Mouse (Mus musculus) liver, embryonic 14.5 days (tissue): ENCODE data around the gene Abcg5. TPM values are rescaled to one million over a fixed set of nuclear protein-coding genes. Genes with fewer than 3 reads are reported as not detected.
A peak's percentile ranks its signal among the peaks of the same experiment; 100 is the strongest.

ENCODE experiments used
- ATAC-seq: fragments of 200-750 bp; cut with Nextera tagmentation; 2 replicates; pipeline ENCODE4 v1.8.0; 2017; ENCODE audit warnings: moderate number of reproducible peaks, mild to moderate bottlenecking, moderate library complexity; ENCODE audit not compliant: insufficient read depth
- DNase-seq, 3 experiments: peaks; one replicate each; pipeline ENCODE4 v3.0.0-alpha.2; 2012 to 2013; ENCODE audit warnings: low read depth in 3 of 3, low spot score in 3 of 3
- H3K27ac ChIP-seq: fragments of 300-500 bp; sonication (generic); 2 replicates; pipeline ENCODE4 v1.5.1; 2014; ENCODE audit warnings: moderate library complexity, mild to moderate bottlenecking, control low read depth, inconsistent platforms
- H3K27me3 ChIP-seq: fragments of 300-500 bp; sonication (generic); 2 replicates; pipeline ENCODE4 v1.6.1; 2014; ENCODE audit warnings: mild to moderate bottlenecking, low read length, moderate library complexity; ENCODE audit not compliant: control insufficient read depth, insufficient read depth
- H3K36me3 ChIP-seq: fragments of 300-500 bp; sonication (generic); replicated peaks from 2 replicates; pipeline ENCODE4 v1.6.1; 2014; ENCODE audit warnings: low read depth; ENCODE audit not compliant: control insufficient read depth, insufficient read depth
- H3K4me1 ChIP-seq, 2 experiments: fragments of 200-500 bp in 1 of 2; fragments of 300-500 bp in 1 of 2; sonication (generic) in 1 of 2; replicated peaks; 2 replicates each; pipeline ENCODE4 v1.6.1; 2012 to 2014; ENCODE audit warnings: antibody characterized with exemption in 1 of 2, inconsistent platforms in 1 of 2, low read length in 1 of 2; ENCODE audit not compliant: control insufficient read depth in 2 of 2, insufficient read depth in 2 of 2
- H3K4me2 ChIP-seq: fragments of 300-500 bp; sonication (generic); 2 replicates; pipeline ENCODE4 v1.6.1; 2014; ENCODE audit warnings: low read depth, mild to moderate bottlenecking, control low read depth, moderate library complexity
- H3K4me3 ChIP-seq, 2 experiments: fragments of 200-500 bp in 1 of 2; fragments of 300-500 bp in 1 of 2; sonication (generic) in 1 of 2; 2 replicates each; pipeline ENCODE4 v1.5.1; 2012 to 2014; ENCODE audit warnings: low read depth in 2 of 2, low read length in 2 of 2, mild to moderate bottlenecking in 2 of 2, control low read depth in 1 of 2, inconsistent platforms in 1 of 2, moderate library complexity in 1 of 2; ENCODE audit not compliant: insufficient read depth in 1 of 2
- H3K9ac ChIP-seq: fragments of 300-500 bp; sonication (generic); replicated peaks from 2 replicates; pipeline ENCODE4 v1.6.1; 2014; ENCODE audit warnings: mild to moderate bottlenecking, control low read depth, moderate library complexity
- H3K9me3 ChIP-seq: fragments of 300-500 bp; sonication (generic); 2 replicates; pipeline ENCODE4 v1.6.1; 2016; ENCODE audit warnings: low read length, mixed read lengths; ENCODE audit not compliant: control insufficient read depth
- CTCF ChIP-seq: IDR thresholded peaks from 2 replicates; pipeline ENCODE4 v1.5.1; 2016; ENCODE audit warnings: antibody characterized with exemption, low read depth, control low read depth
- EP300 ChIP-seq: IDR thresholded peaks from 2 replicates; pipeline ENCODE4 v1.6.1; 2016; ENCODE audit warnings: antibody characterized with exemption, low read depth
- WGBS: fragments of 180-500 bp; shearing (Covaris S2); extraction: QIAGEN DNeasy Blood & Tissue Kit; methylation state at CpG from one replicate; pipeline ENCODE4 v1.1.7; 2014; ENCODE audit not compliant: insufficient replicate concordance; 5-methylcytosine and 5-hydroxymethylcytosine counted together
- polyA plus RNA-seq, 2 experiments: library from polyadenylated mRNA; depleted of rRNA in 1 of 2; stranded (reverse) in 1 of 2; unstranded in 1 of 2; fragments of >200 nt; fragmentation: Nextera tagmentation in 1 of 2; extraction: Ambion mirVana in 1 of 2; gene quantifications; 2 replicates each; pipeline versions ENCODE4 v1.2.1 to v1.2.3; 2012 to 2014

Abcg5 gene
- polyA plus RNA-seq, 2 experiments = 0.33 TPM

- no peak for TF ChIP-seq EP300
- Histone ChIP-seq H3K36me3 (no peaks in the 10 kb centered on the region), H3K4me3 (no peak overlapping the region), H3K27me3 (no peaks in the 10 kb centered on the region), H3K9me3 (no peaks in the 10 kb centered on the region), H3K27ac (no peak overlapping the region), H3K4me1 (peaks cover 0 to 3% of the 10 kb centered on the region in 2 experiments; a peak in 1 of 4 replicates), H3K4me2 (no peak overlapping the region), H3K9ac (no peak overlapping the region)
- WGBS = 68% methylated on average over 6 of the region's 6 CpGs
- ATAC-seq (no peak), DNase-seq (no peak)
These were observed 44.8 kb downstream of the Abcg5 start for GRCm38 (mm10) chr17:84637971-84638370.

GRCm38 (mm10) chr17:84636328-84636727 lies 46.5 kb downstream of the Abcg5 start:
- no peaks in the 10 kb centered on the region for H3K36me3 ChIP-seq
- TF ChIP-seq EP300 (no peak), CTCF (no peak)
- no peaks in the 10 kb centered on the region for H3K9me3 ChIP-seq
- H3K27ac ChIP-seq = no peak overlapping the region
- no peak overlapping the region for H3K4me3 ChIP-seq
- no peak for DNase-seq
- H3K4me2 ChIP-seq = no peak overlapping the region
- H3K9ac ChIP-seq = no peak overlapping the region
- WGBS = 67% methylated on average over 8 of the region's 8 CpGs
- no peak for ATAC-seq
- H3K27me3 ChIP-seq = no peaks in the 10 kb centered on the region
- H3K4me1 ChIP-seq = peaks cover 0 to 3% of the 10 kb centered on the region in 2 experiments; a peak in 1 of 4 replicates

GRCm38 (mm10) chr17:84633443-84633842 lies 49.4 kb downstream of the Abcg5 start:
- no peak for DNase-seq
- no peak for ATAC-seq
- Histone ChIP-seq H3K27ac (no peak overlapping the region), H3K9me3 (no peaks in the 10 kb centered on the region), H3K4me2 (peak overlapping the region; percentile 13; the same call in 1 of the 2 replicates), H3K36me3 (no peaks in the 10 kb centered on the region), H3K27me3 (no peaks in the 10 kb centered on the region), H3K9ac (no peak overlapping the region), H3K4me1 (peaks cover 0 to 3% of the 10 kb centered on the region in 2 experiments; a peak in 1 of 4 replicates), H3K4me3 (no peak overlapping the region)
- WGBS = 25% methylated on average over 13 of the region's 13 CpGs
- no peak for TF ChIP-seq EP300
- no peak for TF ChIP-seq CTCF

- H3K9ac ChIP-seq = no peak overlapping the region
- TF ChIP-seq CTCF (no peak), EP300 (no peak)
- ATAC-seq (no peak), DNase-seq (no peak)
- H3K36me3 ChIP-seq = no peaks in the 10 kb centered on the region
- H3K4me3 ChIP-seq = no peak overlapping the region
- no peaks in the 10 kb centered on the region for H3K27me3 ChIP-seq
- no peak overlapping the region for H3K27ac ChIP-seq
- peaks cover 0 to 3% of the 10 kb centered on the region in 2 experiments; a peak in 1 of 4 replicates for H3K4me1 ChIP-seq
- WGBS = 64% methylated on average over 6 of the region's 6 CpGs
- H3K4me2 ChIP-seq = no peak overlapping the region
- H3K9me3 ChIP-seq = no peaks in the 10 kb centered on the region
These were observed 51.0 kb downstream of the Abcg5 start for GRCm38 (mm10) chr17:84631836-84632235.

GRCm38 (mm10) chr17:84628611-84629010 lies 54.2 kb downstream of the Abcg5 start:
- no peak for ATAC-seq
- no peak overlapping the region for H3K4me2 ChIP-seq
- H3K9ac ChIP-seq = no peak overlapping the region
- no peaks in the 10 kb centered on the region for H3K36me3 ChIP-seq
- H3K4me3 ChIP-seq = no peak overlapping the region
- H3K4me1 ChIP-seq = peaks cover 0 to 3% of the 10 kb centered on the region in 2 experiments; a peak in 1 of 4 replicates
- 71% methylated on average over 9 of the region's 9 CpGs for WGBS
- TF ChIP-seq CTCF = no peak
- TF ChIP-seq EP300 = no peak
- no peak overlapping the region for H3K27ac ChIP-seq
- no peaks in the 10 kb centered on the region for H3K9me3 ChIP-seq
- no peaks in the 10 kb centered on the region for H3K27me3 ChIP-seq
- no peak for DNase-seq
